Mouse (Mus musculus) kidney, postnatal 4 days (tissue): ENCODE data around the gene Btg1-ps1.
"Not testable (repeated sequence)": the region's sequence is repeated elsewhere in the genome, so short reads cannot be mapped to it uniquely, and the experiment has no call there.

ENCODE experiments used
- DNase-seq, 2 experiments: peaks; one replicate each; pipeline ENCODE4 v3.0.0; 2021; ENCODE audit warnings: mixed read lengths in 2 of 2

The Btg1-ps1 gene

DNA sequence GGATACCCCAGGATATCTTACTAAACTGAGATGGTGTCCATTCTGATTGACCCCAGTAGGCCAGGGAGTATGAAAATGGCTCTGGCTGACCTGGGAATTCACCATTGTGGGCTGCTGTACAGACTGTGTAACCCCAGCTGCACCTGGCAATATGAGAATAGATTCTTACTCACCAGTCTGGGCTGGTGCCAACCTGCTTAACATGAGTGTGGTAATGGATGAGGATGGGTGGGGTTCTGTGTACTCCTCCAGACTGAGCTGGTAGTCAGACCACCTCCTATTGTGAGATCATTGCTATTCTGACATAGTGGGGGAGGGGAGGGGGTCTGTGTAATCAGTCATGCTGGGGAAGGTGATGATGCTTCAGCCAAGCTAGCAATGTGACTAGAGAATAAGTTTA, at the start of gene Btg1-ps1:
Gene Btg1-ps1, minus strand, starts transcription at position 219 of the 400 bp plus-strand sequence.
- DNase-seq: not testable (repeated sequence)

DNA sequence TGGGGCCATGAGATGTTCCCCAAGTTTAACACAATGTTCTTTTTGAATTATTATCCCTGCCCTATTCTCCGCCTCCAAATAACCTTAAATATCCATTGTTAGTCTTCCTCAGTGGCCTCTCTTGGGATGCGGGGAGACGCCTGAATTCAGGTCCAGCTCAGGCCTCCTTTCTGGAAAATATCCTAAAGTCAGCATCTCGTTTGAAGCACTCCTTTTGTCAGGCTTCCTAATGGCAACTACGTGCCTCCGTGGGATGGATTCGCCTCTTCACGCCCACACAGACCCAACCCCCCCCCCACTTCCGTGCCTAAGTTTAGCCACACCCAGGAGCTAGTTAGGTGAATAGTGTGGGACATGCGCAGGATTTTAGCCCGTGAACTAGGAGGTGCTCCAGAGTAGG, 47.6 kb upstream of the Btg1-ps1 start, which contains the start of gene Rhox10:
Gene Rhox10, plus strand, starts transcription at position 301 of the 400 bp plus-strand sequence.
- DNase-seq: no peak

DNA sequence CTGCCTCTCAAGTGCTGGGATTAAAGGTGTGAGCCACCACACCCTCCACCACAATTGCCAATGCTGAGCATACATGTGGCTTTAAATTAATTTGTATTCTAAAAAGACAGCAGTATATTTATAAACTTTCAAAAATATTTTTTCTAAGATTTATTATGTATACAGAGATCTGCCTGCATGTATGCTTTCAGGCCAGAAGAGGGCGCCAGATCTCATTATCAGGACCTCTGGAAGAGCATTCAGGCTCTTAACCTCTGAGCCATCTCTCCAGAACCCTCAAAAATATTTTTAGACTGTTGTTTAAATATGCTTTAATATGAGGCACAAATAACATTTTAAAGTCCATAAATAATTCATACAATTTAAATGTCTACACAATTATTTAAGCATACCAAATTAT, 42.9 kb upstream of the Btg1-ps1 start:
- peak; percentile 7 to 19 for DNase-seq

DNA sequence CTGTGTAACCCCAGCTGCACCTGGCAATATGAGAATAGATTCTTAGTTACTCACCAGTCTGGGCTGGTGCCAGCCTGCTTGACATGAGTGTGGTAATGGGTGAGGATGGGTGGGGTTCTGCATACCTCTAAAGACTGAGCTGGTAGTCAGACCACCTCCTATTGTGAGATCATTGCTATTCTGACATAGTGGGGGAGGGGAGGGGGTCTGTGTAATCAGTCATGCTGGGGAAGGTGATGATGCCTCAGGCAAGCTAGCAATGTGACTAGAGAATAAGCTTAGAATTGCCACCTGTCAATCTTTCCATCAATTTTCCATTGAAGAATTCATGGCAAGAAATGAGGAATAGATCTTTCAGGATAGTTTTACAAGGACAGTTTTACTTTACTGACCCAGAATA, 24.4 kb upstream of the Btg1-ps1 start, which contains the start of gene Btg1-ps2:
Gene Btg1-ps2, minus strand, starts transcription at position 101 of the 400 bp plus-strand sequence.
- DNase-seq: not testable (repeated sequence)

DNA sequence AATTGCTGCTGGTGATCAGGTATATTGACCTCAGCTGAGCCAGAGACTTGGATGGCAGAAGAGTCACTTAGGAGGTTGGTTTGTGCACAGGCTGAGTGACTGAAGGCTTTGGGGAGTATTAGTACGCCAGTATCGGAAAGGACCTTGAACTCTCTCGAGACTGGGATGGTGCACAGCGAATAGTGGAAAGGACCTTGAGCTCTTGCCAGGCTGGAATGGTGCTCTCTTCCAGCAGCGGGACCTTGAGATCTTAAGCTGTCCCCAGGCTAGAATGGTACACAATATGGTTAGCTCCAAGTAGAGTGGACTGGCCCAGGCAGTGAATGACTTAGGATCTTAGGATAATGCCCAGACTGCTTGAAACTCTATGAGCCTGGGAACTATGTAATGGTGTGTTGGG, 21.1 kb upstream of the Btg1-ps1 start:
- DNase-seq: no peak

DNA sequence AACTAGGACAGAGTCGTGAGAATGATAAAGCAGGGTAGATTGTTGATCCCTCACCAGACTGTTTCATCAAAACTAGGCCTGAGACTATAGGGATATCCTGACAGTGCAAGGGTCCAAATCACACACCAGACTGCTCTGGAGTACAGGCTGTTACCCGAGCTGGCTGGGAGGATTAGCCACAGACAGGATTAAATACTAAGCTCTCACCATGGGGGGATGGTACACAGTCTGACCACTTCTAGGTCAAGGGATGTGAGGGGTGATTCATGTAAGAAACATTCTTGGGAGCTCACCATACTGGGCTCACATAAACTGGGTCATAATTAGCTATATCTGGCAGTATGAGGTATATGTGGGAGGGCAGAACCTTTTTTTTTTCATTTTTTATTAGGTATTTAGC, 15.2 kb upstream of the Btg1-ps1 start:
- DNase-seq: no peak

DNA sequence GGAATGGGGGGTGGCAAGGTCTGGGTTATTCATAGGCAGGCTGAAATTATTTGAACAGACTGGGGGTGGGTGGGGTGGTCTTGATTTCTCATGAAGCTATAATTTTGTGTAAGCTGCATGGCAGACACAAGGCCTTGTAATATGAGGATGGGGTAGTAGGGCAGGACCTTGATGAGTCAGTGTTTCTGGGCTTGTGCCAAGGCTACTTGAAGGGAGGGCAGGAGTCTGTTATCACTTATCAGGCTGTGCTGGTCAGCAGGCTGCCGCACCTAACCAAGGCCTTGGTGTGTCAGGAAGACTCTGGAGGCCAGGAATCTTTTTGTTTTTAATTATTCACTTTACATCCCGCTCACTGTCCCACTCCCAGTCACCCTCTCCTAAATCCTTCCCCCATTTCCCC, 9.9 kb downstream of the Btg1-ps1 start:
- DNase-seq: no peak
